ENCODE assay signal across 8 mouse cellular contexts in genomic region chr8:111145460-111146012, GRCm38 (mm10). TPM values are rescaled to one million over a fixed set of nuclear protein-coding genes. Genes with fewer than 3 reads are reported as not detected.
DNase-seq lines count a peak whose midpoint lies in the region; ATAC-seq and TF ChIP-seq lines count a peak whose summit lies in the region.
"Not testable (repeated sequence)": the region's sequence is repeated elsewhere in the genome, so short reads cannot be mapped to it uniquely, and the experiment has no call there.

No protein-coding gene starts in this region.

- ATAC-seq in heart, embryonic 15.5 days (replicated peaks; ENCODE audit: insufficient number of reproducible peaks, insufficient read depth, low FRiP score, low read depth) = peak; percentile 92
- peak; percentile 92 for ATAC-seq in liver, embryonic 14.5 days (ENCODE audit: insufficient read depth)
- ATAC-seq in neural tube, embryonic 11.5 days (ENCODE audit: insufficient read depth, low FRiP score, low TSS enrichment) = peak; percentile 95
- peak; percentile 96 for ATAC-seq in stomach, postnatal 0 days (ENCODE audit: low FRiP score, low TSS enrichment)

- WGBS in heart, embryonic 15.5 days = under 1% methylated on average over 73 of the region's 74 CpGs
- under 1% methylated on average over 65 of the region's 74 CpGs for WGBS in liver, embryonic 14.5 days (ENCODE audit: insufficient replicate concordance)
- WGBS in neural tube, embryonic 11.5 days = under 1% methylated on average over 62 of the region's 74 CpGs
- 0% methylated on average over 57 of the region's 74 CpGs for WGBS in stomach, postnatal 0 days

- not testable (repeated sequence) for H3K4me1 ChIP-seq in brown adipose tissue, adult 24 weeks (ENCODE audit: control insufficient read depth, insufficient read depth, insufficient read length, low read length); heart, embryonic 15.5 days (replicated peaks); neural tube, embryonic 11.5 days (ENCODE audit: control insufficient read depth, insufficient read depth, low read length); stomach, postnatal 0 days (replicated peaks; ENCODE audit: control insufficient read depth, insufficient read depth)
- H3K4me1 ChIP-seq in liver, embryonic 14.5 days (replicated peaks; ENCODE audit: control insufficient read depth in 2 of 2, insufficient read depth in 2 of 2, low read length in 1 of 2) = peaks cover 0 to 15% of the 10 kb centered on the region in 2 experiments; a peak in 3 of 4 replicates

- H3K9me3 ChIP-seq in heart, embryonic 15.5 days (replicated peaks); liver, embryonic 14.5 days (ENCODE audit: control insufficient read depth, low read length); neural tube, embryonic 11.5 days (ENCODE audit: control insufficient read depth, low read length); stomach, postnatal 0 days (ENCODE audit: control insufficient read depth, low read length): not testable (repeated sequence)

- peak; percentile 96 for DNase-seq in CD4-positive, CD25-positive, alpha-beta regulatory T cell, adult 2 months (ENCODE audit: low read depth, low spot score)
- peak; percentile 71 for DNase-seq in fibroblast of lung, adult 2 months (ENCODE audit: low read depth)
- peak; percentile 96 to 98 for DNase-seq in kidney, postnatal 25 days
- DNase-seq in liver, embryonic 14.5 days (ENCODE audit: low read depth in 3 of 3, low spot score in 3 of 3) = peak; percentile 82 to 84 (median 84)
- peak; percentile 93 for DNase-seq in neural tube, embryonic 11.5 days (ENCODE audit: low spot score)
- peak; percentile 97 for DNase-seq in stomach, postnatal 0 days (ENCODE audit: low spot score)

- peak overlapping the region; percentile 92 for H3K4me2 ChIP-seq in heart, embryonic 15.5 days
- H3K4me2 ChIP-seq in liver, embryonic 14.5 days (ENCODE audit: low read depth) = peak overlapping the region; percentile 72
- peak overlapping the region; percentile 77 for H3K4me2 ChIP-seq in neural tube, embryonic 11.5 days (ENCODE audit: low read depth)
- peak overlapping the region; percentile 76 for H3K4me2 ChIP-seq in stomach, postnatal 0 days (replicated peaks; ENCODE audit: low read depth)

- H3K4me3 ChIP-seq in brown adipose tissue, adult 24 weeks (ENCODE audit: insufficient read depth, low read depth, low read length) = peak overlapping the region; percentile 97
- peak overlapping the region; percentile 86 for H3K4me3 ChIP-seq in heart, embryonic 15.5 days
- peak overlapping the region; percentile 57 to 91 for H3K4me3 ChIP-seq in liver, embryonic 14.5 days (ENCODE audit: insufficient read depth in 1 of 2, low read depth in 2 of 2, low read length in 2 of 2)
- H3K4me3 ChIP-seq in neural tube, embryonic 11.5 days (ENCODE audit: low read depth, low read length) = peak overlapping the region; percentile 60
- H3K4me3 ChIP-seq in stomach, postnatal 0 days (ENCODE audit: low read depth, low read length) = peak overlapping the region; percentile 65

- peak overlapping the region; percentile 90 for H3K9ac ChIP-seq in heart, embryonic 15.5 days
- H3K9ac ChIP-seq in liver, embryonic 14.5 days (replicated peaks) = peak overlapping the region; percentile 66
- H3K9ac ChIP-seq in neural tube, embryonic 11.5 days (ENCODE audit: low read length) = peak overlapping the region; percentile 54
- peak overlapping the region; percentile 78 for H3K9ac ChIP-seq in stomach, postnatal 0 days (ENCODE audit: low read length)

- not testable (repeated sequence) for TF ChIP-seq EP300 in liver, embryonic 14.5 days (IDR thresholded peaks at IDR 0.05; ENCODE audit: low read depth); stomach, postnatal 0 days (optimal IDR thresholded peaks at IDR 0.05)

- H3K27me3 ChIP-seq in heart, embryonic 15.5 days; liver, embryonic 14.5 days (ENCODE audit: control insufficient read depth, insufficient read depth, low read length); neural tube, embryonic 11.5 days (ENCODE audit: control insufficient read depth, insufficient read depth, low read length); stomach, postnatal 0 days (ENCODE audit: control insufficient read depth, insufficient read depth, low read length): not testable (repeated sequence)

- not testable (repeated sequence) for TF ChIP-seq CTCF in liver, embryonic 14.5 days (IDR thresholded peaks at IDR 0.05; ENCODE audit: low read depth); stomach, postnatal 0 days (IDR thresholded peaks at IDR 0.05; ENCODE audit: low read depth)

- not testable (repeated sequence) for H3K36me3 ChIP-seq in heart, embryonic 15.5 days; liver, embryonic 14.5 days (replicated peaks; ENCODE audit: control insufficient read depth, insufficient read depth, low read depth); neural tube, embryonic 11.5 days (ENCODE audit: control insufficient read depth, insufficient read depth, low read length); stomach, postnatal 0 days (ENCODE audit: control insufficient read depth, insufficient read depth, low read length)

- H3K27ac ChIP-seq in brown adipose tissue, adult 24 weeks (replicated peaks; ENCODE audit: low read depth, low read length) = peak overlapping the region; percentile 82
- H3K27ac ChIP-seq in heart, embryonic 15.5 days = peak overlapping the region; percentile 75
- H3K27ac ChIP-seq in liver, embryonic 14.5 days; neural tube, embryonic 11.5 days (ENCODE audit: low read depth, low read length): not testable (repeated sequence)
- H3K27ac ChIP-seq in stomach, postnatal 0 days (replicated peaks) = peak overlapping the region; percentile 69; the same call in 1 of the 2 replicates

RNA-seq across cellular contexts. Expression of gene Pdpr, which starts 51.1 kb away (rescaled TPM):
- polyA plus RNA-seq in brown adipose tissue, adult 24 weeks (2012; ENCODE audit: insufficient read depth, insufficient read length, missing spikeins) = 21.3 and 50.5 TPM in 2 replicates
- 10.2 and 11.9 TPM in 2 replicates for polyA plus RNA-seq in heart, embryonic 15.5 days (2015; fragmentation: Nextera tagmentation; extraction: Ambion mirVana)
- 1.3 and 1.6 TPM in 2 replicates for polyA plus RNA-seq in liver, embryonic 14.5 days (2012; rRNA removed)
- 1.0 and 1.1 TPM in 2 replicates for polyA plus RNA-seq in liver, embryonic 14.5 days (2014; fragmentation: Nextera tagmentation; extraction: Ambion mirVana)
- 5.3 and 6.2 TPM in 2 replicates for polyA plus RNA-seq in neural tube, embryonic 11.5 days (2014; fragmentation: Nextera tagmentation; extraction: Ambion mirVana)
- polyA plus RNA-seq in stomach, postnatal 0 days (2015; fragmentation: Nextera tagmentation; extraction: Ambion mirVana) = 4.9 and 5.8 TPM in 2 replicates

RNA-seq across cellular contexts. Expression of gene Clec18a, which starts 53.3 kb away (rescaled TPM):
- polyA plus RNA-seq in brown adipose tissue, adult 24 weeks (2012; ENCODE audit: insufficient read depth, insufficient read length, missing spikeins) = not detected in 2 replicates
- polyA plus RNA-seq in heart, embryonic 15.5 days (2015; fragmentation: Nextera tagmentation; extraction: Ambion mirVana) = not detected in 2 replicates
- polyA plus RNA-seq in liver, embryonic 14.5 days (2012; rRNA removed) = not detected in 2 replicates
- not detected in 2 replicates for polyA plus RNA-seq in liver, embryonic 14.5 days (2014; fragmentation: Nextera tagmentation; extraction: Ambion mirVana)
- polyA plus RNA-seq in neural tube, embryonic 11.5 days (2014; fragmentation: Nextera tagmentation; extraction: Ambion mirVana) = 0.38 and 0.55 TPM in 2 replicates
- polyA plus RNA-seq in stomach, postnatal 0 days (2015; fragmentation: Nextera tagmentation; extraction: Ambion mirVana) = not detected in 2 replicates
